Mouse (Mus musculus): ENCODE results near the gene Hbq1a. TPM values are rescaled to one million over a fixed set of nuclear protein-coding genes. Genes with fewer than 3 reads are reported as not detected.
"Not testable (repeated sequence)": the region's sequence is repeated elsewhere in the genome, so short reads cannot be mapped to it uniquely, and the experiment has no call there.

The Hbq1a gene
- polyA plus RNA-seq (2015; fragmentation: Nextera tagmentation; extraction: Ambion mirVana) = 5.6 and 6.1 TPM in 2 replicates

- peak within 1 kb of the TSS; percentile 49 for H3K4me3 ChIP-seq (replicated peaks)
- peak within 1 kb of the TSS; percentile 92 for H3K27ac ChIP-seq
- H3K36me3 ChIP-seq = peaks cover 39% of the 10 kb centered on the region
- not testable (repeated sequence) for ATAC-seq (ENCODE audit: low read depth); H3K9me3 ChIP-seq (replicated peaks); DNase-seq
- peaks cover 32% of the 10 kb centered on the region for H3K27me3 ChIP-seq
- 8% methylated on average over 16 of the region's 16 CpGs for WGBS (ENCODE audit: insufficient replicate concordance)
- peak within 1 kb of the TSS; percentile 75 for H3K9ac ChIP-seq
- peaks cover 48% of the 10 kb centered on the region for H3K4me1 ChIP-seq (replicated peaks)
- H3K4me2 ChIP-seq = peak within 1 kb of the TSS; percentile 59
Measured at GRCm38 (mm10) chr11:32299865-32300264, at the start of gene Hbq1a. Gene Hbq1a (plus strand): TSS chr11:32300069.

- 44% methylated on average over 8 of the region's 8 CpGs for WGBS (ENCODE audit: insufficient replicate concordance)
- no peak overlapping the region for H3K4me3 ChIP-seq (replicated peaks)
- ATAC-seq (ENCODE audit: low read depth) = peak; percentile 99
- peaks cover 70% of the 10 kb centered on the region for H3K36me3 ChIP-seq
- H3K27ac ChIP-seq = peak overlapping the region; percentile 97
- H3K4me1 ChIP-seq (replicated peaks) = peaks cover 97% of the 10 kb centered on the region
- DNase-seq = peak; percentile 92
- H3K9me3 ChIP-seq (replicated peaks) = no peaks in the 10 kb centered on the region
- H3K4me2 ChIP-seq = peak overlapping the region; percentile 39
- no peaks in the 10 kb centered on the region for H3K27me3 ChIP-seq
- peak overlapping the region; percentile 84 for H3K9ac ChIP-seq
Measured at GRCm38 (mm10) chr11:32250880-32251763, 48.7 kb upstream of the Hbq1a start.

- peaks cover 96% of the 10 kb centered on the region for H3K4me1 ChIP-seq (replicated peaks)
- DNase-seq = no peak
- no peaks in the 10 kb centered on the region for H3K9me3 ChIP-seq (replicated peaks)
- ATAC-seq (ENCODE audit: low read depth) = no peak
- H3K27ac ChIP-seq = peak overlapping the region; percentile 97
- H3K4me3 ChIP-seq (replicated peaks) = no peak overlapping the region
- H3K9ac ChIP-seq = peak overlapping the region; percentile 84
- 100% methylated on average over 1 of the region's 1 CpGs for WGBS (ENCODE audit: insufficient replicate concordance)
- peaks cover 51% of the 10 kb centered on the region for H3K36me3 ChIP-seq
- no peaks in the 10 kb centered on the region for H3K27me3 ChIP-seq
- H3K4me2 ChIP-seq = no peak overlapping the region
Measured at GRCm38 (mm10) chr11:32253121-32253520, 46.7 kb upstream of the Hbq1a start.

- peak; percentile 85 for DNase-seq
- Histone ChIP-seq H3K9ac (peak overlapping the region; percentile 84), H3K9me3 (replicated peaks) (no peaks in the 10 kb centered on the region), H3K27ac (peak overlapping the region; percentile 97), H3K4me2 (peak overlapping the region; percentile 57), H3K36me3 (peaks cover 47% of the 10 kb centered on the region), H3K27me3 (no peaks in the 10 kb centered on the region), H3K4me3 (replicated peaks) (0 out of 2 replicates have a peak overlapping the region, but pooled peaks have one; percentile 12), H3K4me1 (replicated peaks) (peaks cover 84% of the 10 kb centered on the region)
- peak; percentile 100 for ATAC-seq (ENCODE audit: low read depth)
- WGBS (ENCODE audit: insufficient replicate concordance) = 26% methylated on average over 1 of the region's 1 CpGs
Measured at GRCm38 (mm10) chr11:32256146-32256545, 43.7 kb upstream of the Hbq1a start.

GRCm38 (mm10) chr11:32256566-32256965 is 43.3 kb upstream of the Hbq1a start:
- H3K27me3 ChIP-seq = no peaks in the 10 kb centered on the region
- no peaks in the 10 kb centered on the region for H3K9me3 ChIP-seq (replicated peaks)
- no peak for DNase-seq
- H3K4me2 ChIP-seq = peak overlapping the region; percentile 57
- peak overlapping the region; percentile 97 for H3K27ac ChIP-seq
- H3K9ac ChIP-seq = peak overlapping the region; percentile 84
- peaks cover 50% of the 10 kb centered on the region for H3K36me3 ChIP-seq
- 46% methylated on average over 3 of the region's 3 CpGs for WGBS (ENCODE audit: insufficient replicate concordance)
- H3K4me3 ChIP-seq (replicated peaks) = 0 out of 2 replicates have a peak overlapping the region, but pooled peaks have one; percentile 12
- ATAC-seq (ENCODE audit: low read depth) = peak; percentile 6; the same call in 1 of the 2 replicates
- peaks cover 83% of the 10 kb centered on the region for H3K4me1 ChIP-seq (replicated peaks)

- Histone ChIP-seq H3K4me1 (replicated peaks) (peaks cover 76% of the 10 kb centered on the region), H3K9ac (peak overlapping the region; percentile 76), H3K27ac (peak overlapping the region; percentile 97), H3K36me3 (peaks cover 36% of the 10 kb centered on the region), H3K27me3 (no peaks in the 10 kb centered on the region), H3K4me3 (replicated peaks) (no peak overlapping the region), H3K9me3 (replicated peaks) (no peaks in the 10 kb centered on the region), H3K4me2 (no peak overlapping the region)
- WGBS (ENCODE audit: insufficient replicate concordance) = 73% methylated on average over 10 of the region's 10 CpGs
- no peak for DNase-seq
- ATAC-seq (ENCODE audit: low read depth) = no peak
Measured at GRCm38 (mm10) chr11:32262674-32263415, 37.0 kb upstream of the Hbq1a start.

- peak; percentile 73 for ATAC-seq (ENCODE audit: low read depth)
- peak overlapping the region; percentile 48 for H3K4me2 ChIP-seq
- no peaks in the 10 kb centered on the region for H3K27me3 ChIP-seq
- DNase-seq = peak; percentile 68
- H3K36me3 ChIP-seq = peaks cover 28% of the 10 kb centered on the region
- 36% methylated on average over 3 of the region's 3 CpGs for WGBS (ENCODE audit: insufficient replicate concordance)
- peaks cover 86% of the 10 kb centered on the region for H3K4me1 ChIP-seq (replicated peaks)
- peak overlapping the region; percentile 97 for H3K27ac ChIP-seq
- 0 out of 2 replicates have a peak overlapping the region, but pooled peaks have one; percentile 9 for H3K4me3 ChIP-seq (replicated peaks)
- peak overlapping the region; percentile 76 for H3K9ac ChIP-seq
- H3K9me3 ChIP-seq (replicated peaks) = no peaks in the 10 kb centered on the region
Measured at GRCm38 (mm10) chr11:32265117-32265738, 34.6 kb upstream of the Hbq1a start.

- no peaks in the 10 kb centered on the region for H3K27me3 ChIP-seq
- H3K36me3 ChIP-seq = peaks cover 20% of the 10 kb centered on the region
- H3K4me3 ChIP-seq (replicated peaks) = 0 out of 2 replicates have a peak overlapping the region, but pooled peaks have one; percentile 5
- H3K9ac ChIP-seq = peak overlapping the region; percentile 75
- DNase-seq = no peak
- peak overlapping the region; percentile 48 for H3K4me2 ChIP-seq
- 86% methylated on average over 6 of the region's 6 CpGs for WGBS (ENCODE audit: insufficient replicate concordance)
- peak overlapping the region; percentile 97 for H3K27ac ChIP-seq
- ATAC-seq (ENCODE audit: low read depth) = no peak
- H3K9me3 ChIP-seq (replicated peaks) = no peaks in the 10 kb centered on the region
- H3K4me1 ChIP-seq (replicated peaks) = peaks cover 86% of the 10 kb centered on the region
Measured at GRCm38 (mm10) chr11:32266194-32266593, 33.7 kb upstream of the Hbq1a start.

- Histone ChIP-seq H3K4me3 (replicated peaks) (peak overlapping the region; percentile 84), H3K27ac (peak overlapping the region; percentile 97), H3K27me3 (no peaks in the 10 kb centered on the region), H3K9me3 (replicated peaks) (no peaks in the 10 kb centered on the region), H3K4me1 (replicated peaks) (peaks cover 88% of the 10 kb centered on the region), H3K9ac (peak overlapping the region; percentile 97), H3K4me2 (peak overlapping the region; percentile 81), H3K36me3 (peaks cover 16% of the 10 kb centered on the region)
- WGBS (ENCODE audit: insufficient replicate concordance) = 24% methylated on average over 6 of the region's 6 CpGs
- ATAC-seq (ENCODE audit: low read depth) = no peak
- no peak for DNase-seq
Measured at GRCm38 (mm10) chr11:32266776-32267175, 33.1 kb upstream of the Hbq1a start.

- peak within 1 kb of the TSS; percentile 81 for H3K4me2 ChIP-seq
- H3K36me3 ChIP-seq = peaks cover 10% of the 10 kb centered on the region
- H3K9ac ChIP-seq = peak within 1 kb of the TSS; percentile 97
- H3K4me3 ChIP-seq (replicated peaks) = peak within 1 kb of the TSS; percentile 84
- H3K9me3 ChIP-seq (replicated peaks) = no peaks in the 10 kb centered on the region
- under 1% methylated on average over 54 of the region's 54 CpGs for WGBS (ENCODE audit: insufficient replicate concordance)
- peak; percentile 77 for ATAC-seq (ENCODE audit: low read depth)
- peak; percentile 92 for DNase-seq
- peaks cover 88% of the 10 kb centered on the region for H3K4me1 ChIP-seq (replicated peaks)
- peak within 1 kb of the TSS; percentile 97 for H3K27ac ChIP-seq
- no peaks in the 10 kb centered on the region for H3K27me3 ChIP-seq
Measured at GRCm38 (mm10) chr11:32267188-32267884, 32.5 kb upstream of the Hbq1a start, which contains the start of gene Nprl3. Gene Nprl3 (minus strand): TSS chr11:32267707.

Data from liver, embryonic 13.5 days (tissue).